Mouse (Mus musculus): ENCODE data around the gene Rpl22l1.

GRCm38 (mm10) chr3:28761225-28761789 is 43.9 kb upstream of the Rpl22l1 start:
- TF ChIP-seq MAX (IDR thresholded peaks at IDR 0.05; ENCODE audit: low read depth) (no peak), POLR2A (IDR thresholded peaks at IDR 0.05; ENCODE audit: insufficient read length, low read depth) (no peak), POLR2AphosphoS2 (IDR thresholded peaks at IDR 0.05; ENCODE audit: insufficient read length, low read depth) (no peak), MYOD1 (IDR thresholded peaks at IDR 0.05; ENCODE audit: control insufficient read depth in 1 of 3, insufficient read length in 2 of 3, low read depth in 2 of 3) (no peak)

Data from myocyte (in vitro differentiated cells).